Mouse (Mus musculus) thymus, postnatal 36 days (tissue): ENCODE data around the gene Xlr5b.
"Not testable (repeated sequence)": the region's sequence is repeated elsewhere in the genome, so short reads cannot be mapped to it uniquely, and the experiment has no call there.

Experiments used
- DNase-seq, 2 experiments: peaks; one replicate each; pipeline ENCODE4 v3.0.0; 2022; ENCODE audit warnings: mixed read lengths in 2 of 2

Gene Xlr5b

DNA sequence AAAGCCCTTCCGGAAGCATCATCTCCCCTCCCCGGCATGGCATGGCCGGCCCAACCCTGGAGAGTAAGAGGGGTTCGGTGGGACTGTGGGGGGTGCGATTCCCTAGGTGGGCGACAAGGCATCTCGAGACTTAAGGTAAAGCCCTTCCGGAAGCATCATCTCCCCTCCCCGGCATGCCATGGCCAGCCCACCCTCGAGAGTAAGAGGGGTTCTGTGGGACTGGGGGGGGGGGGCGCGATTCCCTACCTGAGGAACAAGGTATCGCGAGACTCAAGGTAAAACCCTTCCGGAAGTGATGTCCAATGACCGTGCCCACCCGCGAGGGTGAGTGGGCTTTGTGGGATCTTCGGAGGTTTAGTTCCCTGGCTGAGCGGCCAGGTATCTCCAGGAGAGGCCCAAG is at the start of gene Xlr5b:
Xlr5b (plus strand) TSS at position 301 of the 400 bp plus-strand sequence.
- not testable (repeated sequence) for DNase-seq

- not testable (repeated sequence) for DNase-seq
Observed at GRCm38 (mm10) chrX:73116747-73117146, 31.8 kb upstream of the Xlr5b start, which contains the start of gene Gm14685. Gm14685 (plus strand) TSS chrX:73117047.

DNA sequence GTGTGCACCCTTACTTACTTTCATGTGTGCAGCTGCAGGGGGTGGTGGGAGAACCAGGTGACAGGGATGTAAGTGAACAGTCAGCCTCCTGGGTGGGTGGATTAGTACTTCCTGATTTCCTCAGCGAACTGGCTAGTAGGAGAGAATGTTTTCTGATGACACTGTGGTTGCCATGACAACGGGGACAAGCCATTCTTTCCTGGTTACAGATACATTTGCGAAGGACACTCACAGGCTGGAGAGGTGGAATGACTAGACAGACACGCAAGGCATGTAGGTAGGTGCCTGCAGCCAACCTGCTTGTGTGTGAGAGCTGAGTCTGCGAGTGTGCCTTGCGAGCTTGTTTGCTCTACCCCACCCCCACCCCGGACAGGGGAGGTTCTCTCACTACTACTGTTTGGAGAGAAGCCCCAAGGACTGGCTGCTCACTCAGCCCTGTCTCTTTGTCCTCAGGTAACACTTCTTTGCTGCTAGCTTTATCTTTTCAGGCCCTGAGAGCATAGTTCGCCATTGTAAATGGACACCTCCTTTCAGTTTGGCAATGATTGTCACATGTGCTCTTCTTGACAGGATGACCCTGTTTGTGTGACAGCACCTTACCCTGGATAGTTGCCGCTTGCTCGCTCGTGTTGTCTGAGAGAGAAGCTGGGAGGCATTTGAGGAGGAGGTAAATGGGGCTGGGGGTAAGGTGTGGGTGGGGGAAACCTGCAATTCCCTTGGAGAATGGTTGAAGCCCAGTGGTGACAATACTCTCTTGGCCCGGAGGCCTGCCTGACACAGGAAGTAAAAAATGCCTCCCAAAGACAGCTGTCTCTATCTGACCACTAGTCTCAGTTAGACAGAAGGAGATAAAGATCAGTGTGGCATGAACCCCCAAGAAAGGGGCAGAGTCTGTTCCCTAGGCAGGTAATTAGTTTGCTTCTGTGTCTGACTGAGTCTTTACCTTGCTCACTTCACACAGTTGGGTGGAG is 25.5 kb upstream of the Xlr5b start:
- not testable (repeated sequence) for DNase-seq

DNA sequence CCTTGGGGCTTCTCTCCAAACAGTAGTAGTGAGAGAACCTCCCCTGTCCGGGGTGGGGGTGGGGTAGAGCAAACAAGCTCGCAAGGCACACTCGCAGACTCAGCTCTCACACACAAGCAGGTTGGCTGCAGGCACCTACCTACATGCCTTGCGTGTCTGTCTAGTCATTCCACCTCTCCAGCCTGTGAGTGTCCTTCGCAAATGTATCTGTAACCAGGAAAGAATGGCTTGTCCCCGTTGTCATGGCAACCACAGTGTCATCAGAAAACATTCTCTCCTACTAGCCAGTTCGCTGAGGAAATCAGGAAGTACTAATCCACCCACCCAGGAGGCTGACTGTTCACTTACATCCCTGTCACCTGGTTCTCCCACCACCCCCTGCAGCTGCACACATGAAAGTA is 5.4 kb upstream of the Xlr5b start:
- not testable (repeated sequence) for DNase-seq

DNA sequence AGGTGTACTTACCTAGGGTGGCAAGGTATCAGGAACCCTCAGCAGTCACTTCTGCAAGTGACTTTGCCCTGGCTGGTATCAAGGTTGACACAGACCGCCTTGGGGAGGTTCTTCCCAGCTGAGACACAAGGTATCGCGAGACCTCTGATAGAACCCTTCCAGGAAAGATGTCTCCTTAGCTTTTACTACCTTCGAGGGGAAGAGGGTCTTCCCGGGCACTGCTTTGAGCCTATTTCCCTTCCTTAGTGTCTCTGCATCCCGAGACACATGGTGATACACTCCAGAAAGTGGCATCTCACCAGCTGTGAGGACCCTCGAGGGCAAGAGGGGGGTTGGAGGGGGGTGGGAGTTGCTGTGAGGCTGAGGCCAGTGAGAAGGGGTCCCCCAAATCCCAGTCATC is 754 bp downstream of the Xlr5b start, which contains the start of gene DXBay18:
DXBay18 (minus strand) TSS at position 101 of the 400 bp plus-strand sequence.
- not testable (repeated sequence) for DNase-seq

DNA sequence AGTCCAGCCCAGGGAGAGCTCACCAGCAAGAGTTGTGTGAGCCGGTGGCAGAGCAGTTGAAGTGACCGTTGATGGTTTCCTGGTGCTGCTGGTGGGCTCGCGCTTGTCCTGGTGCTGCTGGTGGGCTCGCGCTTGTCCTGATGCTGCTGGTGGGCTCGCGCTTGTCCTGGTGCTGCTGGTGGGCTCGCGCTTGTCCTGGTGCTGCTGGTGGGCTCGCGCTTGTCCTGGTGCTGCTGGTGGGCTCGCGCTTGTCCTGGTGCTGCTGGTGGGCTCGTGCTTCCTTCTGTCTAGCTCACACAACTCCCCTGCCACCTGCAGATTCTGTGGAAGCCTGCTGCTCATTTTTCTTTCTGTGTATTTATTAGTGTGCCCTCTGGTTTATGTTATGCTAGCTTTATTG is 28.3 kb downstream of the Xlr5b start, which contains the start of gene Spin2d:
Spin2d (minus strand) TSS at position 101 of the 400 bp plus-strand sequence.
- DNase-seq: not testable (repeated sequence)

- DNase-seq: peak; percentile 7 to 30
Observed at GRCm38 (mm10) chrX:73191934-73192333, 43.3 kb downstream of the Xlr5b start, which contains the start of gene Xlr3b. Xlr3b (plus strand) TSS chrX:73192207.
